Mouse (Mus musculus): ENCODE data around the gene Tcf7l2.

Gene Tcf7l2

DNA sequence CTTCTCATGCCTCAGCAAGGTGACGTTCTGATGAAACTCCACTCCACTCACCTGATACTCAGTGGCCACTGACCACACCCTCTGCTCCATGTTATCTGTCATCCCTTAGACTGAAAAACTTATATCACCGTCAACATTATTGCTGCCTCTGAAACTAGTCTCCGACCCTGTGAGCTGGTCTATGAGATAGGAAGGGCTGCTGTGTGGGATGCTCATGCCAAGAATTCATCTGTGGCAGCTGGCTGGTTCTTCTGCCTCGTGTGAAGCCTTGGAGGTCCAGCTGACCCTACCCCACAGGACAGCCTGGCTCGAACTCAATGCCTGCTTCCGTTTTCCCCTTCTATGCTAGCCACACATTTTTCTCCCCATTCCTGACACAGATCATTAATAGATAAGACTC, 125.6 kb downstream of the Tcf7l2 start:
- no peak for DNase-seq

DNA sequence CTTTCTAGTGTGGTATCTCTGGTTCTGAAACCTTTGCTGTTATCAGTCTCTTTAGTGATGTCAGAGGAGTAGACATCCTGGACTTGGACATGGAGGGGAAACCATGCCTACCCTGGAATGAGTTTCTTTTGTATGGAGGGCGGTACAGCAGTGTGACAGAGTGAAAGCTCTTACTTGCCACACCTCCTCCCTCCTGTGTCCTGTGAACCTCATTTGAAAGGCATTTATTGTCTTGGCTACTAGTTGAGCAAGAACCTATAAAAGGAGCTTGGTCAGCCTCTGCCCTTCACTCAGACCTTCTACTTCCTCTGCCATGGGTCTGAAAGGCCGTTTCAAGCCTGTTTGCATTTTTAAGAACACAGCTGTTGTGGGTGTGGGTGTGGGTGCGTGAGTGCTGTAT, 126.3 kb downstream of the Tcf7l2 start:
- no peak for DNase-seq

DNA sequence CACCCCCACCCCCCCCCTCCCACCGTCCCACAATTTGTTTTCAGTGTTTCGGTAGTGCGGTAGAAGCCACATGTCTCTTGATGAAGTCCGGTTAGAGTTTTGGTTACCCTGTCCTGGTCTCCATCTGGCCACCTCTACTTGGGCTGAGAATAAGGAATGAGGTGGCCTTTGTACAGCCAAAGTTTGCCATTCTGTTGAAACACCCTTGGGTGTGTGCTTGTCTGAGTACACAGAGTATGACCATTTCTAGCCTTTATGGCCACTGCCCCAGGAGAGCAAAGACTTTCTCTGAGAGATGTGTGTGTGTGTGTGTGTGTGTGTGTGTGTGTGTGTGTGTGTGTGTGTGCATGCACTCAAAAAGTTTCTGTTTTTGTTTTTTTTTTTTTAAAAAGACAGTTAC, 127.0 kb downstream of the Tcf7l2 start:
- no peak for DNase-seq

DNA sequence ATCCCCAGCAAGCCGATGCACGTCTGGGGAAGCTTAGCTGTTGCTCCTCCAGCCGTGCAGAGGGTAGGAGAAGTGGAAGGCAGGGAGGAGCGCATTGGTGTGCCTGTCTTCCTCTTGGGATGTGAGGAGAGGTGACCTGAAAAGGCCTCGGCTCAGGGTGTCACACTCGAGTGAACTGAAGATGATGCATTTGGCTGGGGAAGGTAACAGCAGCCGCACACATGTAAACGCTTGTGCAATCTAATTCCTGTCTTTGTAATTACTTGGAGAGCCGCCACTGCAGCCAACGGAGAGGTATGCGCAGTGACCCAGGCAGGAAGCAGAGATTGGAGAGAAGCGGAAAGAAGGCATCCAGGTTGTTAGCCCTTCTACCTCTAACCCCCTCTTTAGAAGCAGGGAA, 129.2 kb downstream of the Tcf7l2 start:
- no peak for DNase-seq

DNA sequence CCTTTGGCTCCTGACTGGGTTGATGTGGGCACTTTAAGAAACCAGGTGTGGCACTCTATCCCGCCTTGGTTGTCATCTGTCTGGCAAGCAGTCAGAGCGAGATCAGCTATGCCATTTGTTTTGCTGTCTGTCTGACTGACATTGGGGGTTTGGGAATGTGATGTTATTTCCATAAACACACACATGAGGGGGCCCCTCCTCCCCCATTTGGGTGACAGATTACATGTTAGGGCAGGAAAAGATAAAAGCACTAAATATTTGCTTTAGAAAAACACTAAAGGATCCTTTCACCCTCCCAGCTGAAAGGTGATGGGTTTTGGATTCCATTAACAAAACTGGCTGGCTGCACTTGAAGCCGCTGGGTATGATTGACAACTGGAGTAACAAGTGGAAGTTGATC, 129.9 kb downstream of the Tcf7l2 start:
- DNase-seq, result no peak

DNA sequence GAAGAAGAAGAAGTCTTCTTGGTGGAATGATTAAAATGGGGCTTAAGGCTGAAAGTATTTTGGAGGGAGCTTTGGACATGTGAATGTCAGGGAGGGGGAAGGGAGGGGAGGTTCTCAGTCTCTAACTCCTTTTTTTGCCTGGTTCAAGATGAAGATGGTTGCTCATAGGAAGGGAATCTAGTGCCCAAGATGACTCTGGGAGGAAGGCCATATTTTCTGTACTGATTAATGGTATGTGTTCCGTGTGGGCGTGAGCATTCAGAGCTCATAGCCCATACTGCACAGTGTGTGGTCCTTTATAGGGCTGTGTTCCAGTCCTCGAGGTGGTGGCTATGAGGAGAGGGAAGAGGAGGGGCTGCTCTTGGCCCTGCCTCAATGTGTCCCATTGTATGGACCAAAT, 131.6 kb downstream of the Tcf7l2 start:
- no peak for DNase-seq

DNA sequence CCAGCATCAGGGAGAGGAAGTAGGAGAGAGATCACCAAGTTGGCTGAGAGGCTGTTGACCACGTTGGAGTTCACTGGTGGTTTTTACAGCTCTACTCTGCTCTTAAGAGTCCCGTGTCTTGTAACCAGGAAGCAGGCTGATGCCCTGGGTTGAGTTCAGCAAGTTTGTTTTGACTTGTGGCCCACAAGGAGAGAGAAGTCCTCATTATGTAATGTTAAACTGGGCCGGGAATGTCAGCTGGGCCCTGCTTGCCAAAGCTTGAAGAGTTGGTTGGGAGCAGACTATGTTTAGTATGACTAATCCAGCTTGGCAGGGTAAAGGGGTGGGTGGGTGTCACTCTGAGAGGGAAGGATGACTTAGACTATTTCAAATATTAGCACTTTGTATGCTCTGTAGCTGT, 134.9 kb downstream of the Tcf7l2 start:
- DNase-seq, result no peak

DNA sequence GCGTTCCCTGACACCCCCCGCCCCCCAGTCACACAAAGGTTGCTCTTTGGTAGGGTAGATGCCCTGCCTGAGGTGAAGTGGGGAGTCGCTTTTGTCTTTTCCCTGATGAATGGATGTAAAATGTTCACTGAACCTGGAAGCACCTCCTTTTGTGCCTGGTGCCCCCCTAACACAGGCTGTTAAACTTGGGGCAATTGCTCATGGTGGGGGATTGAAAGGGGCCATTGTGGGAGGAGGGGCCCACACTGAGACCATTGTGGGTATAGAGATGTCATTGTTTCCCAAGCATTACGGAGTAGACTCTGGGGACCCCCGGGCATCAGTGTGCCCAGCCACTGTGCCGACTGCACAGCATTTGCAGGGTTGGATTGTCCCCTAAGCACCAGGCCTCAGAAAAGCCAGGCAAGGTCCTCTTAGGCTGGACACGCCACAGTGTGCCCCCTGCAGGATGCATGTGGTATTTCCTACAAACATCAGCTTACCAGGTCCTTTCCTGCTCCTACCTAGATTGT, 135.8 kb downstream of the Tcf7l2 start:
- peak; percentile 7 for DNase-seq

DNA sequence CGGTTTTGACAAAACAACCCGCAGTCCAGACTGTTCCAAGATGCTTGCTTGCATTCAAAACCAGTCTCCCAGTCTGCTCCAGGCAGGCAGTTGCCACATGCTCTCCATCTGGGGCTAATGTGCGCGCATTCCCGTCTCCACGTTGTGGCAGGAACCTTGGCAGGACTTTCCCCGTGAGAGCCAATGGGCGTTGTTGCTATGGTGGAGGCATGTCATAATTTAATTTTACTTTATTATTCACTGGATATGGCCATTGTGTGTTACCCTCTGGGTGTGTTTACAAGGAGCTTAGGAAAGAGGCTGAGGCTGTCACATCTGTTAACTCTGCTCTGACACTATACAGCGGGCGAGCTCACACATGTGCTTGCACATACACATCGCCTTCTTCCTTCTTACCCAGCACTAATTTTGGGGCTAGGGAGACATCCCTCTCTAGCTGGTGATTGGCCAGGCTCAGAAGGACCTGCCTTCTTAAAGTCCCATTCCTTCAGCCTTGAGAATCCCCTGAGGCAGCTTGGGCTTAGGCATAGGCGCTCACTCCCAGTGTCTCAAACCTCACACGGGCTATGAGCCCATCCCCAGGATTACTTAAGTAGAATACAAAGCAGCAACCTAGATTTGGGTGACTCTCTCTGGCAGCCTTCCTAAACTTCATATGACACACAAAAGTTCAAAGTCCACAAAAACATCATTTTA, 139.2 kb downstream of the Tcf7l2 start:
- no peak for DNase-seq

DNA sequence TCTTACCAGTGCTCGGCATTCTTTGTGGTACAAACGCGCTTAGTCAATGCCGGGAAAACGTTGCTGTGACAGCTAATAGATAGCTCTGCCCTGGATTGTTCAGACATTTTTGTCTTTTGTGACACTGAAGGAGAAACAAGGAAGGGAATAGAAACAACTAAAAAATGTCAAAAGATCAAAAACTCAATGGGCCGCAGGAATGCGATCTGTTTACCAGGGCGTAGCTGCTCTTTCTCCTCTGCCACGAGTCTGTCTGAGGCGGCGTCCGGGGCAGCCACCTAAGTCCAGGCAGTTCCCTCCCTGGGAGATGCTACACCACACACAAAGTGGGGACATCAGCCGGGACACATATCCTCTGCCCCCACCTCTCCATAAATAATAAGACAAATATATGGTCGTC, 144.9 kb downstream of the Tcf7l2 start:
- no peak for DNase-seq

DNA sequence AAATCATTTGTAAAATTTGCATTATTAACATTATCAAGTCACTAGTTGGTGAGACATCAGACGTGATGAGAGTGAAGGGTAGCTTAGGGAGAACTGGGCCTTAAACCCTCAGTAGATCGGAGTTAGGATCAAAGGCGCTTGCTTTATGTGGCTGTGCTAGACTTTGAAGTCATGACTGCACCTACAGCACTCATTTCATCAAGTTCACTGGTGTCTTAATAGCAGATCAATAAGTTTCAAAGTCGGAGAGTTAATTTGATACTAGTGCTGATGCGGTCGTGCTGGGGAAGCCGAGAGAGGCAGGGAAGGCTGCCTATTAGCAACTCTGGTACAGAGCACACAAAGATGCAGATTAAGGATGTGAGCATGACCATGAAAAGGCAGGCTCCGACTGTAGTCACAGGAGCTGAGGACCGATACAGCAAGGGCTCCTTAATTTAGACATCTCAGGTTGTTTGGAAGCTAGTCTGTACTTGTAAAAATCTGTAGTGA, 150.1 kb downstream of the Tcf7l2 start:
- DNase-seq, result no peak

DNA sequence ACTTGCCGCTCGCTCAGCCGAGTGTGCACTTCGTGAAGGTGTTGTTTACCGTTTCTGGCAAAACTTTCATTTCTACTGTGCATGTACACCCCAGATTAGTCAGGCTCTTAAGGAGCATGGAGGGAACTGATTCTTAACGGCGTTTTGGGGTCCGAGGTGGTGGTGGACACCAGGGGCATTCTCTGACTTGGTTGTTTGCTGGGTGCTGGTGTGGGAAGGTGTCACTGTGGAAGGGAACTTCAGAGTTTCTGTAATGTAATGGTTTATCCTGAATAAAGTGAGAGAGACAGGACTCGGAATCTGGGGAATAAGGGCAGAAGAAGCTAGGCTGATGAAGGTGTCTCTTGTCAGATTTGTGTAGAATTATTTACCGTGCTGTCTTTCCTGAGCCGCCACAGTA, 151.9 kb downstream of the Tcf7l2 start:
- DNase-seq, result no peak

DNA sequence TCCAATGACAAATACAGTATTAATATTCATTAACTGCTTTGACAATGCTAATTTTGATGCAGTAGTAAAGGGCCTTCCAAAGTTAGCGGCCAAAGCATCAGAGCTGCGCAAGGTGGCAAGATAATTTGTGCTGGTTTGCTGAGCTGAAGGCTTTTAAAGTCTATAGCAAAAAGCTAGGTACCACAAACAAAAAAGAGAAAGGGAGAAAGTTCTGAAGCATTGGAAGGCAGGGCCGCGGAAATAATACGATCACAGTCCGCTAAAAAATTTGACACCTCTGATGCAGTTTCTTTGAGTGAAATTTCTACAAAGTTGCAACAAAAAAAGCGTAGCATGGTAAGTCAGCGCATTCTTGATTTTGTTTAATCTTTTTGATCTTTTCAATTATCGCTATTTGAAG, 152.8 kb downstream of the Tcf7l2 start:
- no peak for DNase-seq

DNA sequence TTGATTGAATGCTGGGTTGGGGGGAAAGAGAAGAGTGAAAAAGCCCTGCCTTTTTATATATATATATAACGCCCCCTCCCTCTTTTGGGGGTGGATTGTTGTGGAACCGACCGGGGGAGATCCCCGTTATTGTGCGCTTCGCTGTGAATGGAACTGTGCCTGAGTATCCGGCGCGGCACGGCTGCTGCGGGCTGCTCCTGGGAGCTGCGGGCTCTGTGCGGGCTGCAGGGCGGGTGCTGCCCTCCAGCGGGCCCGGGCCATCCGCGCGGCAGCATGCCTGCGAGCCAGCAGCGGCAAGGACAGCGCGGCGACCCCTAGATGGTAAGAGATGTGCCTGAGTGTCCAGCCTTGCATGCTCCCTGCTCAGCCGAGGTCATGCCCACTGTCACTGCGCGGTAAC, 153.7 kb downstream of the Tcf7l2 start:
- DNase-seq, result no peak

DNA sequence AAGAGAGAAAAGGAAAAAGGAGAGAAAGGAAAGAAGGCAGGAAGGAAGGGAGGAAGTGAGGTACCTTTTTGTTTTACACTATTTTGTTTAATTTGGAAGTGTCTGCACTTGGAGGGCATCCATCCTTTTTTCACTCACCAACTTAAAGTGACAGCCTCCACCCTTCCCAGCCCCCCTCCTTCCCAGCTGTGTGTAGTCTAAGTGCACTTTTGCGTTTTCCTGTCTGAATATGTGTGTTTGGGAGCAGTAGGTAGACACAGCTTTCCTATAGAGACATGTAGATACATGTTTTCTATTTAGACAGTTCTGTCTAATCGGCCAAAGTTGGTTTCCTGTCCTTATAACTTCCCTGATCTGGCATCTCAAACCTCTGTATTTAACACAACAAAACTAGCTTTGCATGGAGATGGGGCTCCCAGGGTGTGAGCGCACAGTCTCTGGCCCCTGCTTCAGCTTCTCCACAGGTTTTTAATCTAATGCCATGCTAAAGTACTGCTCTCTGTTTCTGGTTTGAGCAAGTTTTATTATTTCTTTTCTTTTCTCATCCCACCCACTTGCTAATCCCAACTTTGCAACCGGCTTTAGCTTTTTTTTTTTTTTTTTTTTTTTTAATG, 154.3 kb downstream of the Tcf7l2 start:
- no peak for DNase-seq

DNA sequence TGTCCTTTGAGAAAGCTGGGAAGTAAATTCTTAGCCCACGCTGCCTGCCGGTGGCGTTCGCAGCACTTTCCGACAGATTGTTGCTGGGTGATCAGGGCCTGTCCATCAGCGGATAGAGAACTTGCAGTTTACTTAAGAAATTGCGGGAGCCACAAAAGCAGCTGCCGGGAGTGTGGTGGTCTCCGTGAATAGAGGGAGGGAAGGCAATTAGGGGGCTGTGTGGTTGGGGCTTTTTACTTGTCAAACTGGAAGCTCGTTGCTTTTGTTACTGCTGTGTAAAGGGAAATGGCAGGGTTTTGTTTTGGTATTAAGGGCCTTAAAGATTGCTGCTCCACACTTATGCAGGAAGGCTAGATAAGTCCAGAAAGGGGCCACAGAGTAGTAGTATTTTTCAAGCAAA, 155.0 kb downstream of the Tcf7l2 start:
- DNase-seq, result no peak

DNA sequence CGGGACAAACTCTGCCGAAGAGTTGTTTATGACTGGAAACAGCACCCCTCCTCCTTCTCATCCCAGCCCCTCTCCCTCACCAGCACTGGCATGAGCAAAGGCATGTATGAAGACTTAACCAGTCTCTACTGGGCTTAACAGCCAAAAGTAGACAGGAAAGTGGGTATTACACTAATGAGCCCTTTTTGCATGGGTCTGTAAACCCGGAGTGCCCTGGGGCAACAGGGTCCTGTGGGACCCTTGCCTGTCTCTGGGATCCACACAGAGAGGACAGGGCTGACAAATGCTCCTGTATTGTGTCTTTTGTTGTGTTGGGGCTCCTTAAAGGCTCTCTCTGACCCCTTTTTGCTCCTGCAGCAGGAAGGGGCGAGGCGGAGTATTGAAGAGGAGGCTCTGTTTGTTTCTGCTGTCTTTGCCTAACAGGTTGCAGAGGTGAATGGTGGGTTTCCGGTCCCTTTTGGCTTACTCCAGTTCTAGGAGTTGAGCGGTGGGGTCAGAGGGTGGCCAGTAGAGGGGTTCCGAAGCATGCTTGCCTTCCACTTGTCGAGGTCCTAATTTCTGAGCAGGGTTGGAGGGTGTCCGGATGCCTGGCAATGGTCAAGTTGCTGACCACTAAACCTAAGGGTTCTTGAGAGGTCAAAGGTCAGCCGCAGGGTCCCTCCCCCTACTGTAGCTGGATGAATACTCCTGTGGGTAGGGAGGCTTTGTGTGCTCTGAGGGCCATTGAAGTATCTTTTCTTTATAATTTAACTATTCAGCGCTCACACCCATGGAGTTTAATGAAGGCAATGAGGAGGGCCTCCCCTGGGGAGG, 161.2 kb downstream of the Tcf7l2 start:
- no peak for DNase-seq

DNA sequence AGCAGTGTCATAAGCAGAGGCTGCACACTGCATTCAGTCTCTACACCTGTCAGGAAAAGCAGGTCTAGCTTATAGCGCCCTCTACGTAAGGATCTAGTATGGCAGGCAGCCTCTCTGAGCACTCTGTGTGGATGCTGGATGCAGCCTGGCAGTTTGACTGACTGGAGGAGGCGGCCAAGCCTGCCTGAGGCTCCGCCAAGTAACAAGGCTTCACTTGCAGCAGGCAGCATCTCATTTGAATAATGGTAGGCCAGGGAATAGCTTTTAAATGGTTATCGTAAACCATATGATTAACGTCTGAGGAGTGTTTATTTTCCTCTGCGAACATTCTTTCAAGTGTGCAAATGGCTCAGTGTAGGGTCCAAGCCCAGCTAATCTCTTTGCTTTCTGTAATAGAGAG, 167.4 kb downstream of the Tcf7l2 start:
- DNase-seq, result no peak

DNA sequence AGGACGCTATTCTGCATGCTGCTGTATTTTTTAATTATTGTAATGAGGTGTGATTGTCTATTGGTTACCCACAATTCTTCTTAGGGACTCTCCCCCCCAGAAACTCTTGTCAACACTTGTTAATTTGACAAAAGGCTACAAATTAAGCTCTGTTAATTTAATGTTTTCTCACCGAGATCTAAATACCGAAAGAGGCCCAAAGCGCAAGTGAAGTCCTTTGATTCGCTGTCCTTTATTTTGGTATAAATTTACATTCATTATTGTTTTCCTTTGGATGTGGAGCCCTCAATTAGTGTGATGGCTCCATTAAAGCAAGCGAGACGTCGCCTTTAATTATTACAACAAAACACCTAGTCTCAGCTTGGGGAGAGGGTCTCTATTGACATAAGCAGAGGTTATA, 170.3 kb downstream of the Tcf7l2 start:
- DNase-seq, result no peak

DNA sequence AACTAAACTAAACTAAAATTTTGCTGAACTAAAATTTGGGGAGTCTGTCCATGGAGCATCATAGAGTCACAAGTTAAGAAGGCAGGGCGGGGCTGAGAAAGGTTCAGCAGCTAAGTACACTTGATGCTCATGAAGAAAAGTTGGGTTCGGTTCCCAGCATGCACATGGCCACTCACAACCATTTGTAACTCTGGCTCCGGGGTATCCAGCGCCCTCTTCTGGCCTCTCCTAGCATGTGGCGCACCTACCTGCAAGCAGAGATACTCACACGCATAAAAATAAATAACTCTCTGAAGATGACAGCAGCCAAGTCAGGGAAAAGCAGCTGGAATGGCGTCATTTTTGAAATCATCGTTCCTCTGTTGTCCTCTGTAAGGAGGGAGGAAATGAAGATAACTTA, 171.2 kb downstream of the Tcf7l2 start:
- no peak for DNase-seq

DNA sequence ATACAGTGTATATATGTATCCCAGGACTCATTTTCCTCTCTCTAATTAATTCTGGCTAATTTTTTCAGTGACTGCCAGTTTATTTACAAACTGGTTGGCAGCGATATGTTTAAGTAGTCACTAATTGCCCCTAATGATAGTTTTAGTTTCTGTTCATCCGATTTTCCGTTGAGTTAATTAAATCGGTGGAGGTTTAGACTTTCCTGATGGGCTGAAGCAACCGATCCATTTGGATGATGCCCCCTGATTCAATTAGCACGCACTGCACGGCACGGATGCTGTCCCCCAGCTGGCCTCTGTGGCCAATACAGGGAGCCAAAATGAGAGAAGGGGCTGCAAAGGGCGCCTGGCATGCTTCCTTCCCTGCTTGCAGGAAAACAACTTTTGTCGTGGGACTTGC, 172.0 kb downstream of the Tcf7l2 start:
- DNase-seq, result no peak

DNA sequence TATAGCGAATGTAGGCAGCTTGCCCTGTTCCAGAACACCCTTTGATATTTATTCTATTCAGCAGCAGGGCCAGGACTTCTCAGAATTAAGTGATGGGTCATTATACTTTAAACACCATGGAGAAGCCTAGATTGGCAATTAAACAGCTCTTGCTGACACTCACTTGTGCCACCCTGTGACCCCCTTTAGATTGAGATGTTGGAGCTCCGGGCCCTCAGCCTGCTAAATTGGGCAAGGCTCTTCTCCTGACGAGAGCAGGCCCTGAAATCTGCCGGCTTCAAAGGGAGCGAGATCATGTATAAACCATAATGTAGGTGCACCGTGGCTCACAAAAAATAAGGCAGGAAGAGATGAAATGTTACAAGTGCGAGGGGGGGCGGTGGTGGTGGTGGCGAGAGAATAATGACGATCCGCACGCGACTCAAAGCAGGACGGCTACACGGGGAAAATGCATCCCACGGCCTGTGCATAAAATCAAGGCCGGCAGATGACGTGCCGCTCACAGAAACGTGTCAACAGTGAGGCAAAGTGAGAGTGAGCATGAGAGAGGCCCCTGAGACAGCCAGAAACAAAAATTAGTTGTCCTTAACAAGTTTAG, 173.1 kb downstream of the Tcf7l2 start:
- DNase-seq, result no peak

DNA sequence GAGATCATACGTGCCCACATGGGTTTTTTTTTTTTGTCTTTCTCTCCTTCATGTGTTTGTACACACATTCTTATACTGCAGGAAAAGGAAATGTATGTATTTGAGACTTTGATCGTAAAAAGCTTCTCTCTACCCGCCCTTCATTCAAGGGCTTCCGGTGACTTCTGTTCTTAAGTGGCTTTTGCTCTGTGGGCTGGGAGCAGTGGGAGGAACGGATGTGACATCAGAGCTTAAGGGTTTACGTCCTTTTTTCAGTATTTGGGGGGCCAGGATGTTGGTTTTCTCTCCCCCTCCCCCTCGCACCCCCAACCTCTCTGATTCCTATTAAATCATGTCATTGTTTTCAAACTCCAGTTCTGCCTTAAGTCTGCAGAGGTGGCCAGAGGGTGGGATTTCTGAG, 173.9 kb downstream of the Tcf7l2 start:
- DNase-seq, result no peak

DNA sequence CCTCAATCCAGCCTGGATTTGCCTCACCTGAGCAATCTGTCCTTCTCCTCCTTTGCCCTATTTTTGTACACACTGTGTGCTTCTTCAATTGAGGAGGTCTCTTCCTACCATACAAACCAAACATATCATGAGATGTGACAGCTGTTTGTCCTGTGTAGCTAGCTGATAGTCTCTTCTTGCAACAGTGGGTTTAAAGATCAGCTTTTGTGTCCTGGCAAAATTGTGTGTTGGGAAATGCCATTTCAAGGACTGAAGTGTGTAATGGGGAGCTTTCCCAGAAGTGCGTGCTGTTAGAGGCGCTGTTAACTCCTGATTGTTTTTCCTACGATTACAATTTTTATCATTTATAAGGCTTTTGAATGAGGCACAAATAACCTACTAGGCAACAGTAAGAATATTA, 174.6 kb downstream of the Tcf7l2 start:
- DNase-seq, result no peak
